Mouse (Mus musculus) G1E (cell line): ENCODE data around the gene Kcnq1. TPM values are rescaled to one million over a fixed set of nuclear protein-coding genes. Genes with fewer than 3 reads are reported as not detected.
A peak's percentile ranks its signal among the peaks of the same experiment; 100 is the strongest.

Experiments
- ATAC-seq: 2 replicates; pipeline ENCODE4 v1.8.0; 2016; ENCODE audit warnings: mild to moderate bottlenecking; ENCODE audit not compliant: insufficient number of reproducible peaks, poor library complexity, low FRiP score, severe bottlenecking; ENCODE audit errors: extremely low read depth
- DNase-seq: peaks from one replicate; pipeline ENCODE4 v3.0.0; 2012; ENCODE audit warnings: low spot score
- H3K27me3 ChIP-seq: 2 replicates; pipeline ENCODE4 v1.6.1; 2012; ENCODE audit warnings: mild to moderate bottlenecking, low read length, inconsistent platforms; ENCODE audit not compliant: insufficient read depth
- H3K36me3 ChIP-seq: replicated peaks from 2 replicates; pipeline ENCODE3; 2012; ENCODE audit warnings: mild to moderate bottlenecking, inconsistent platforms
- H3K4me1 ChIP-seq: 2 replicates; pipeline ENCODE4 v1.6.1; 2012; ENCODE audit warnings: low read depth, low read length, inconsistent platforms, mixed read lengths; ENCODE audit not compliant: insufficient read depth
- H3K4me3 ChIP-seq: 2 replicates; pipeline ENCODE4 v1.5.1; 2012; ENCODE audit warnings: low read depth, mild to moderate bottlenecking, inconsistent platforms, low read length, moderate library complexity, mixed read lengths
- H3K9me3 ChIP-seq: replicated peaks from 2 replicates; pipeline ENCODE4 v1.6.1; 2012; ENCODE audit warnings: inconsistent platforms
- CTCF ChIP-seq: IDR thresholded peaks from 2 replicates; pipeline ENCODE4 v1.5.1; 2012; ENCODE audit warnings: low read depth, low read length, inconsistent platforms, mixed read lengths
- GATA1 ChIP-seq: IDR thresholded peaks from 2 replicates; pipeline ENCODE4 v1.6.1; 2012; ENCODE audit warnings: borderline replicate concordance, low read length, inconsistent platforms, mixed read lengths
- GATA2 ChIP-seq: IDR thresholded peaks from 2 replicates; pipeline ENCODE4 v1.6.1; 2012; ENCODE audit warnings: low read depth, low read length, inconsistent platforms, borderline replicate concordance
- POLR2AphosphoS5 ChIP-seq: IDR thresholded peaks from 2 replicates; pipeline ENCODE4 v1.6.1; 2012; ENCODE audit warnings: low read depth, low read length, inconsistent platforms; ENCODE audit not compliant: insufficient replicate concordance
- TAL1 ChIP-seq: conservative IDR thresholded peaks from 2 replicates; pipeline ENCODE4 v1.6.1; 2012; ENCODE audit warnings: low read depth, low read length, inconsistent platforms, mixed read lengths
- polyA plus RNA-seq: library from polyadenylated mRNA; stranded (reverse); fragments of >175 nt; gene quantifications from 2 replicates; pipeline ENCODE4 v1.2.3, GENCODE M21; 2012
- total RNA-seq, 2 experiments: library from RNA; stranded (forward) in 1 of 2; stranded (reverse) in 1 of 2; fragments of 200-1000 nt in 1 of 2; fragments of >200 nt in 1 of 2; fragmentation: Nextera tagmentation in 1 of 2; gene quantifications; 2 replicates each; pipeline ENCODE4 v1.2.3; 2014 to 2017

Gene Kcnq1
- total and polyA plus RNA-seq, 3 experiments = not detected

GRCm38 (mm10) chr7:143123876-143124669 lies 17.9 kb downstream of the Kcnq1 start:
- DNase-seq (no peak), ATAC-seq (no peak)
- Histone ChIP-seq H3K36me3 (no peaks in the 10 kb centered on the region), H3K27me3 (peaks cover 34% of the 10 kb centered on the region), H3K4me1 (peaks cover 7% of the 10 kb centered on the region), H3K4me3 (no peak overlapping the region), H3K9me3 (no peaks in the 10 kb centered on the region)
- TF ChIP-seq POLR2AphosphoS5 (no peak), CTCF (no peak), GATA2 (no peak), GATA1 (no peak)

GRCm38 (mm10) chr7:143124902-143125301 lies 18.7 kb downstream of the Kcnq1 start:
- Histone ChIP-seq H3K4me1 (no peaks in the 10 kb centered on the region), H3K9me3 (no peaks in the 10 kb centered on the region), H3K36me3 (no peaks in the 10 kb centered on the region), H3K27me3 (peaks cover 34% of the 10 kb centered on the region), H3K4me3 (no peak overlapping the region)
- ATAC-seq (no peak), DNase-seq (no peak)
- TF ChIP-seq POLR2AphosphoS5 = no peak
- no peak for TF ChIP-seq GATA2
- no peak for TF ChIP-seq CTCF
- no peak for TF ChIP-seq GATA1
- no peak for TF ChIP-seq TAL1

- no peak for ATAC-seq
Observed at GRCm38 (mm10) chr7:143132815-143133214, 26.7 kb downstream of the Kcnq1 start.

GRCm38 (mm10) chr7:143136125-143136524 lies 30.0 kb downstream of the Kcnq1 start:
- TF ChIP-seq GATA1 = no peak
- TF ChIP-seq TAL1 = no peak
- TF ChIP-seq CTCF = no peak
- TF ChIP-seq GATA2 = no peak
- TF ChIP-seq POLR2AphosphoS5 = no peak
- Histone ChIP-seq H3K4me3 (no peak overlapping the region), H3K9me3 (no peaks in the 10 kb centered on the region), H3K4me1 (no peaks in the 10 kb centered on the region), H3K27me3 (peaks cover 38% of the 10 kb centered on the region), H3K36me3 (no peaks in the 10 kb centered on the region)
- no peak for ATAC-seq
- no peak for DNase-seq

More at GRCm38 (mm10) chr7:143132815-143133214, 26.7 kb downstream of the Kcnq1 start:
- no peak for TF ChIP-seq POLR2AphosphoS5
- no peak for TF ChIP-seq GATA2
- no peak for TF ChIP-seq GATA1
- no peak for TF ChIP-seq TAL1
- TF ChIP-seq CTCF = no peak
- DNase-seq = no peak
- no peaks in the 10 kb centered on the region for H3K9me3 ChIP-seq
- H3K27me3 ChIP-seq = peaks cover 24% of the 10 kb centered on the region
- no peaks in the 10 kb centered on the region for H3K36me3 ChIP-seq
- no peak overlapping the region for H3K4me3 ChIP-seq
- no peaks in the 10 kb centered on the region for H3K4me1 ChIP-seq

- H3K4me3 ChIP-seq = no peak overlapping the region
- no peak for TF ChIP-seq CTCF
- TF ChIP-seq GATA1 = no peak
- TF ChIP-seq TAL1 = no peak
- no peak for TF ChIP-seq POLR2AphosphoS5
- TF ChIP-seq GATA2 = no peak
- H3K27me3 ChIP-seq = peaks cover 38% of the 10 kb centered on the region
- H3K36me3 ChIP-seq = no peaks in the 10 kb centered on the region
- no peaks in the 10 kb centered on the region for H3K9me3 ChIP-seq
- no peaks in the 10 kb centered on the region for H3K4me1 ChIP-seq
- DNase-seq (no peak), ATAC-seq (no peak)
Observed at GRCm38 (mm10) chr7:143136561-143136960, 30.4 kb downstream of the Kcnq1 start.

- Histone ChIP-seq H3K4me3 (no peak overlapping the region), H3K27me3 (peaks cover 38% of the 10 kb centered on the region), H3K4me1 (no peaks in the 10 kb centered on the region), H3K9me3 (no peaks in the 10 kb centered on the region), H3K36me3 (no peaks in the 10 kb centered on the region)
- no peak for ATAC-seq
- no peak for DNase-seq
- TF ChIP-seq TAL1 (no peak), CTCF (0 out of 2 replicates have a peak, but pooled peaks have one; percentile 18)
Observed at GRCm38 (mm10) chr7:143138789-143139188, 32.6 kb downstream of the Kcnq1 start.
